Mouse (Mus musculus) skeletal muscle tissue, postnatal 0 days (tissue): ENCODE measurements around the gene Hsbp1. TPM values are rescaled to one million over a fixed set of nuclear protein-coding genes. Genes with fewer than 3 reads are reported as not detected.

Experiments
- polyA plus RNA-seq: library from polyadenylated mRNA; unstranded; fragments of >200 nt; fragmentation: Nextera tagmentation; extraction: Ambion mirVana; gene quantifications from 2 replicates; pipeline ENCODE4 v1.2.1, GENCODE M21; 2015

Hsbp1 gene
- 242 and 258 TPM in 2 replicates for polyA plus RNA-seq

DNA sequence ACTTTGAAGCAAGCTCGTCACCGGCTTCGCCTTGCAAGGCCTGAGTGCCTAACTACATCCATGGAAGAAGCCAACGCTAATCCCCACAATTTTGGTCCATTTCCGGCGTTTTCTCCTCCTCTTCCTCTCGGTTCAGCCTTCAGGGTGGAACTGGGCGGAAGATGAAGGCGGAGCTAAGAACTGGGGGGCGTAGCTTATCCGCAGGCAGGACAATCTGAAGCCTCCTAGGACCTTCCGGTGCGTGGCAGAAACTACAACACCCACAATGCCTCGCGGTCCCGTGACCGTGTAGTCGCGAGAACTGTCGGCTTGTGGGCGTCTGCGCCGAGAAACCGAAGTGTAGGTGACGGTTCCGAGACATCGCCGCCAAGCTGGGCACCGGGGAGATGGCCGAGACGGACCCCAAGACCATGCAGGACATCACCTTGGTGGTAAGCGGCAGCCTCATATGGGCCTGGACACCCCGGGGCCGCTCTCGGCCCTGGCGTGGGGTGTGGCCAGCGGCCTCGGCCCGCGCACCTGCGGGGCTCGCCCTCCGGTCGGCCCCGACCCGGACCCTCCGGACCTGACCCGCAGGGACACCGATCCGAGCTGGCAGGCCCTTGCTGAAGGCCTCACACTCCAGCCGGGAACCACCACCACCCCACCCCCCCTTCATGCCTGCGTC is at the start of gene Hsbp1:
Hsbp1 (plus strand) TSS at position 299 of the 667 bp plus-strand sequence.

GRCm38 (mm10) chr8:119394524-119395026 is 50.3 kb downstream of the Hsbp1 start, which contains the start of gene Mlycd:
Mlycd (plus strand) TSS chr8:119394878.

Other genes with a start within 250 kb of the Hsbp1 start
- gene Mlycd, start 50.4 kb downstream of the Hsbp1 start, polyA plus RNA-seq: 96.9 and 121 TPM in 2 replicates
- 1.8 and 2.1 TPM in 2 replicates for gene Osgin1, start 89.6 kb downstream of the Hsbp1 start, polyA plus RNA-seq
- gene Necab2, start 102.2 kb downstream of the Hsbp1 start, polyA plus RNA-seq: 0.23 and 0.26 TPM in 2 replicates
- not detected in 2 replicates for gene Slc38a8, start 157.2 kb downstream of the Hsbp1 start, polyA plus RNA-seq
- 39.1 and 41.9 TPM in 2 replicates for gene Mbtps1, start 214.2 kb downstream of the Hsbp1 start, polyA plus RNA-seq
- 15.5 and 16.9 TPM in 2 replicates for gene Hsdl1, start 230.7 kb downstream of the Hsbp1 start, polyA plus RNA-seq
- not detected in 2 replicates for gene Dnaaf1, start 230.7 kb downstream of the Hsbp1 start, polyA plus RNA-seq